Mouse (Mus musculus): Measurements from ENCODE around the gene Atpaf1. TPM values are rescaled to one million over a fixed set of nuclear protein-coding genes. Genes with fewer than 3 reads are reported as not detected.

Gene Atpaf1
- polyA plus RNA-seq, 1 experiment from 2014 or later = 48.1 TPM

- WGBS = 66% methylated on average over 8 of the region's 8 CpGs
- ATAC-seq (ENCODE audit: low read depth) = no peak
- no peak overlapping the region for H3K27ac ChIP-seq (ENCODE audit: low read depth, low read length)
Measured at GRCm38 (mm10) chr4:115848990-115849677, 64.5 kb downstream of the Atpaf1 start.

DNA sequence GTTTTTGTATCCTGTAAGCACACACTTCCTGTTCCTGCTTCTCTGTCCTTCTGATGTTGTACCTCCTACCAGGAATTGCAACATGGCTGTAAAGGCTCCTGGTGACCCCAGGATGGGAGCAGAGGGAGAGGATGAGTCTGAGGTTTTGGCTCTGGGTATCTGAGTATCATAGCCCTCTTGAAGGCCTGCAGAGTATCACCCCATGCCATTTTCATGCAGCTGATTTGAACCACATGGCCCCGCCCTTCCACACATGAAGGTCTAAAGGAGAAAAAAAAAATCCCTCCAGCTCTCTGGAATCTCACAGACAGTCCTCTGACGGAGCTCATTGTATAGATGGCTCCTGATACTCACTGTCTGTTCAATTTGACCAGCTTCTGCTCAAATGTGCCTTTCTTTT, 65.5 kb downstream of the Atpaf1 start:
- 85% methylated on average over 2 of the region's 2 CpGs for WGBS
- Histone ChIP-seq H3K9ac (replicated peaks; ENCODE audit: low read depth, low read length) (no peak overlapping the region), H3K36me3 (ENCODE audit: control insufficient read depth, insufficient read depth, low read length) (peaks cover 3% of the 10 kb centered on the region; the same call in 1 of the 2 replicates), H3K27me3 (ENCODE audit: control insufficient read depth, insufficient read depth, low read length) (no peaks in the 10 kb centered on the region), H3K9me3 (ENCODE audit: control insufficient read depth, low read length) (no peaks in the 10 kb centered on the region), H3K4me3 (ENCODE audit: low read depth, low read length) (no peak overlapping the region), H3K4me1 (ENCODE audit: control insufficient read depth, insufficient read depth, low read length) (peaks cover 3% of the 10 kb centered on the region; the same call in 1 of the 2 replicates), H3K27ac (ENCODE audit: low read depth, low read length) (no peak overlapping the region), H3K4me2 (ENCODE audit: low read depth, low read length) (no peak overlapping the region)
- no peak for ATAC-seq (ENCODE audit: low read depth)

More at GRCm38 (mm10) chr4:115848990-115849677, 64.5 kb downstream of the Atpaf1 start:
- Histone ChIP-seq H3K4me1 (ENCODE audit: control insufficient read depth, insufficient read depth, low read length) (no peaks in the 10 kb centered on the region), H3K4me3 (ENCODE audit: low read depth, low read length) (no peak overlapping the region), H3K9ac (replicated peaks; ENCODE audit: low read depth, low read length) (no peak overlapping the region), H3K9me3 (ENCODE audit: control insufficient read depth, low read length) (no peaks in the 10 kb centered on the region), H3K27me3 (ENCODE audit: control insufficient read depth, insufficient read depth, low read length) (no peaks in the 10 kb centered on the region), H3K36me3 (ENCODE audit: control insufficient read depth, insufficient read depth, low read length) (peaks cover 3% of the 10 kb centered on the region; the same call in 1 of the 2 replicates), H3K4me2 (ENCODE audit: low read depth, low read length) (no peak overlapping the region)

GRCm38 (mm10) chr4:115850631-115851030, 66.0 kb downstream of the Atpaf1 start:
- H3K4me1 ChIP-seq (ENCODE audit: control insufficient read depth, insufficient read depth, low read length) = peaks cover 7% of the 10 kb centered on the region; the same call in 1 of the 2 replicates
- no peaks in the 10 kb centered on the region for H3K27me3 ChIP-seq (ENCODE audit: control insufficient read depth, insufficient read depth, low read length)
- H3K36me3 ChIP-seq (ENCODE audit: control insufficient read depth, insufficient read depth, low read length) = peaks cover 3% of the 10 kb centered on the region; the same call in 1 of the 2 replicates
- H3K9me3 ChIP-seq (ENCODE audit: control insufficient read depth, low read length) = no peaks in the 10 kb centered on the region
- no peak overlapping the region for H3K4me3 ChIP-seq (ENCODE audit: low read depth, low read length)
- WGBS = 54% methylated on average over 2 of the region's 2 CpGs
- no peak for ATAC-seq (ENCODE audit: low read depth)
- H3K4me2 ChIP-seq (ENCODE audit: low read depth, low read length) = no peak overlapping the region
- H3K27ac ChIP-seq (ENCODE audit: low read depth, low read length) = no peak overlapping the region
- H3K9ac ChIP-seq (replicated peaks; ENCODE audit: low read depth, low read length) = no peak overlapping the region

- no peak for ATAC-seq (ENCODE audit: low read depth)
- peaks cover 12% of the 10 kb centered on the region; the same call in 1 of the 2 replicates for H3K4me1 ChIP-seq (ENCODE audit: control insufficient read depth, insufficient read depth, low read length)
- H3K36me3 ChIP-seq (ENCODE audit: control insufficient read depth, insufficient read depth, low read length) = peaks cover 3% of the 10 kb centered on the region; the same call in 1 of the 2 replicates
- no peaks in the 10 kb centered on the region for H3K9me3 ChIP-seq (ENCODE audit: control insufficient read depth, low read length)
- H3K4me2 ChIP-seq (ENCODE audit: low read depth, low read length) = no peak overlapping the region
- no peaks in the 10 kb centered on the region for H3K27me3 ChIP-seq (ENCODE audit: control insufficient read depth, insufficient read depth, low read length)
- H3K9ac ChIP-seq (replicated peaks; ENCODE audit: low read depth, low read length) = no peak overlapping the region
- H3K4me3 ChIP-seq (ENCODE audit: low read depth, low read length) = no peak overlapping the region
- H3K27ac ChIP-seq (ENCODE audit: low read depth, low read length) = no peak overlapping the region
- WGBS = 90% methylated on average over 6 of the region's 6 CpGs
Measured at GRCm38 (mm10) chr4:115851569-115851968, 67.0 kb downstream of the Atpaf1 start.

DNA sequence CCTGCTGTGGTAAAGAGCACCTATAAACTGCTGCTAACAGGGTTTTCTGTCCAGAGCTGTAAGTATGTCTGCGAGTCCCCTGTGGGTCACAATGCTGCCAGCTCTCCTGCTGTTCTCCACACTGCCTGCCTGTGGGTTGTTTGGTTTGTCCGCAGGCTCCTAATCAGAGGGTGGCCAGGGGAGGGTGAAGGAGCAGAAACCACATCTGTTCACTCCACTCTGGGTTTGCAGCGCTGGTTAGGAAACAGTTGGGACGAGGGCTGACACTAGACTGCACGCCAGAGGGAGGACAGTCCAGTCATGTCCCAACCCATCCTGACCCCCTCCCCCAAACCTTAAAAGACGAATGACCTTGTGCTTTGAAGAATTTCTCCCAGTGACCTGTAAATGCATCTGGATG, 70.5 kb downstream of the Atpaf1 start:
- Histone ChIP-seq H3K36me3 (ENCODE audit: control insufficient read depth, insufficient read depth, low read length) (no peaks in the 10 kb centered on the region), H3K4me3 (ENCODE audit: low read depth, low read length) (no peak overlapping the region), H3K4me1 (ENCODE audit: control insufficient read depth, insufficient read depth, low read length) (peaks cover 12% of the 10 kb centered on the region; the same call in 1 of the 2 replicates), H3K27me3 (ENCODE audit: control insufficient read depth, insufficient read depth, low read length) (no peaks in the 10 kb centered on the region), H3K27ac (ENCODE audit: low read depth, low read length) (no peak overlapping the region), H3K4me2 (ENCODE audit: low read depth, low read length) (no peak overlapping the region), H3K9me3 (ENCODE audit: control insufficient read depth, low read length) (no peaks in the 10 kb centered on the region), H3K9ac (replicated peaks; ENCODE audit: low read depth, low read length) (no peak overlapping the region)
- 41% methylated on average over 6 of the region's 6 CpGs for WGBS
- 0 out of 2 replicates have a peak, but pooled peaks have one; percentile 35 for ATAC-seq (ENCODE audit: low read depth)

DNA sequence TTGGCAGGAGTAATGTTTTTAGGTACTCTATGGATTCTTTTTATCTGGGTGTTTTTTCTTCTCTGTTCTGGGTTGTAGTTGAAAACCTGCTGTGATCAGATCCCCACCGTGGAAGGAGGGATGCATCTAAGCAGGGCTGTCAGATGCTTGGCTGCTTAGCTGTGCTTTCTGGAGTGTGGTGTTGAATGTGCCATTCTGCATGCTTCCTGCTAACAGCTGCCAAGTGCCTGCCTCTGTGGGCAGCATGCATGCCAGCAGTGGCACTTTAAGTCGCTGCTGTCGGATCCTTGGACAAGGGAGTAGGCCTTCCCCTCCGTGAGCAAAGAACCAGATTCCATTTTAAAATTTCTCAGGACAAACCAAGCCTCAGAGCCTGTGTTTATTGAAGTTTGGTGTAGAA, 71.0 kb downstream of the Atpaf1 start:
- 47% methylated on average over 4 of the region's 4 CpGs for WGBS
- ATAC-seq (ENCODE audit: low read depth) = no peak
- H3K27ac ChIP-seq (ENCODE audit: low read depth, low read length) = no peak overlapping the region

GRCm38 (mm10) chr4:115856282-115856681, 71.7 kb downstream of the Atpaf1 start:
- ATAC-seq (ENCODE audit: low read depth) = no peak
- Histone ChIP-seq H3K4me2 (ENCODE audit: low read depth, low read length) (no peak overlapping the region), H3K27ac (ENCODE audit: low read depth, low read length) (peak overlapping the region; percentile 57; the same call in 1 of the 2 replicates), H3K4me1 (ENCODE audit: control insufficient read depth, insufficient read depth, low read length) (peaks cover 12% of the 10 kb centered on the region; the same call in 1 of the 2 replicates), H3K9ac (replicated peaks; ENCODE audit: low read depth, low read length) (peak overlapping the region; percentile 25), H3K27me3 (ENCODE audit: control insufficient read depth, insufficient read depth, low read length) (no peaks in the 10 kb centered on the region), H3K9me3 (ENCODE audit: control insufficient read depth, low read length) (no peaks in the 10 kb centered on the region), H3K36me3 (ENCODE audit: control insufficient read depth, insufficient read depth, low read length) (no peaks in the 10 kb centered on the region), H3K4me3 (ENCODE audit: low read depth, low read length) (no peak overlapping the region)
- WGBS = 34% methylated on average over 4 of the region's 4 CpGs

More for the DNA sequence above, 71.0 kb downstream of the Atpaf1 start:
- Histone ChIP-seq H3K4me2 (ENCODE audit: low read depth, low read length) (no peak overlapping the region), H3K27me3 (ENCODE audit: control insufficient read depth, insufficient read depth, low read length) (no peaks in the 10 kb centered on the region), H3K36me3 (ENCODE audit: control insufficient read depth, insufficient read depth, low read length) (no peaks in the 10 kb centered on the region), H3K4me1 (ENCODE audit: control insufficient read depth, insufficient read depth, low read length) (peaks cover 12% of the 10 kb centered on the region; the same call in 1 of the 2 replicates), H3K9me3 (ENCODE audit: control insufficient read depth, low read length) (no peaks in the 10 kb centered on the region), H3K4me3 (ENCODE audit: low read depth, low read length) (no peak overlapping the region), H3K9ac (replicated peaks; ENCODE audit: low read depth, low read length) (no peak overlapping the region; the same call in 1 of the 2 replicates)

- WGBS = 82% methylated on average over 9 of the region's 9 CpGs
- H3K27ac ChIP-seq (ENCODE audit: low read depth, low read length) = no peak overlapping the region
- H3K27me3 ChIP-seq (ENCODE audit: control insufficient read depth, insufficient read depth, low read length) = no peaks in the 10 kb centered on the region
- H3K4me2 ChIP-seq (ENCODE audit: low read depth, low read length) = no peak overlapping the region
- peaks cover 12% of the 10 kb centered on the region; the same call in 1 of the 2 replicates for H3K4me1 ChIP-seq (ENCODE audit: control insufficient read depth, insufficient read depth, low read length)
- H3K9ac ChIP-seq (replicated peaks; ENCODE audit: low read depth, low read length) = no peak overlapping the region
- H3K4me3 ChIP-seq (ENCODE audit: low read depth, low read length) = no peak overlapping the region
- ATAC-seq (ENCODE audit: low read depth) = no peak
- no peaks in the 10 kb centered on the region for H3K36me3 ChIP-seq (ENCODE audit: control insufficient read depth, insufficient read depth, low read length)
- H3K9me3 ChIP-seq (ENCODE audit: control insufficient read depth, low read length) = no peaks in the 10 kb centered on the region
Measured at GRCm38 (mm10) chr4:115857293-115857883, 72.8 kb downstream of the Atpaf1 start.

GRCm38 (mm10) chr4:115863352-115863751, 78.7 kb downstream of the Atpaf1 start:
- no peak for ATAC-seq (ENCODE audit: low read depth)
- Histone ChIP-seq H3K4me2 (ENCODE audit: low read depth, low read length) (no peak overlapping the region), H3K27ac (ENCODE audit: low read depth, low read length) (no peak overlapping the region), H3K9ac (replicated peaks; ENCODE audit: low read depth, low read length) (no peak overlapping the region), H3K9me3 (ENCODE audit: control insufficient read depth, low read length) (no peaks in the 10 kb centered on the region), H3K4me3 (ENCODE audit: low read depth, low read length) (no peak overlapping the region), H3K27me3 (ENCODE audit: control insufficient read depth, insufficient read depth, low read length) (no peaks in the 10 kb centered on the region), H3K4me1 (ENCODE audit: control insufficient read depth, insufficient read depth, low read length) (peaks cover 5% of the 10 kb centered on the region; the same call in 1 of the 2 replicates), H3K36me3 (ENCODE audit: control insufficient read depth, insufficient read depth, low read length) (no peaks in the 10 kb centered on the region)
- whole genome bisulfite sequencing = 38% methylated on average over 7 of the region's 7 CpGs

Data from neural tube, embryonic 14.5 days (tissue).